Mouse (Mus musculus): ENCODE results near the gene Grcc10. TPM values are rescaled to one million over a fixed set of nuclear protein-coding genes. Genes with fewer than 3 reads are reported as not detected.

Grcc10 gene
- 100 to 1,000 TPM; 348 to 417 (median 368) TPM for total RNA-seq (2022)

GRCm38 (mm10) chr6:124740888-124741761 is at the start of gene Grcc10:
TSS of gene Grcc10 (minus strand) at chr6:124741374.
- peak; percentile 87 for DNase-seq

DNA sequence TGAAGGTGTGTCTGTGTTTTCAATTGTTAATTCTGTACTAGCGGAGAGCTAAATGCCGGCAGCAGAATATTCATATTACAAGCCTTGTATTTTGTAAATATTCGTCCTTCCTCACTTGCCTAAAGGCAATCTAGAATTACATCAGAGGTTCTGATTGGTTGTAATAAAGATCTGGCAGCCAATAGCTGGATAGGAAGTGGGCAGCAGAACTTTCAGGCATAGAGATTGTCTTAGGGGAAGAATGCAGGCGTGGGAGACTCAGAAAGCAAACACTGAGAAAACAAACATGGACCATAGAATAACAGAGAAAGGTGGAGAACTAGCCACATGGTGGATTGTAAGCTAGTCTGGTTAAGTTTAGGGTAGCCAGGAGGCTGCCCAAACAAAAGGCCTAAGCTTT is 48.9 kb upstream of the Grcc10 start:
- DNase-seq = no peak

GRCm38 (mm10) chr6:124789519-124789918 is 48.3 kb upstream of the Grcc10 start:
- DNase-seq = no peak

DNA sequence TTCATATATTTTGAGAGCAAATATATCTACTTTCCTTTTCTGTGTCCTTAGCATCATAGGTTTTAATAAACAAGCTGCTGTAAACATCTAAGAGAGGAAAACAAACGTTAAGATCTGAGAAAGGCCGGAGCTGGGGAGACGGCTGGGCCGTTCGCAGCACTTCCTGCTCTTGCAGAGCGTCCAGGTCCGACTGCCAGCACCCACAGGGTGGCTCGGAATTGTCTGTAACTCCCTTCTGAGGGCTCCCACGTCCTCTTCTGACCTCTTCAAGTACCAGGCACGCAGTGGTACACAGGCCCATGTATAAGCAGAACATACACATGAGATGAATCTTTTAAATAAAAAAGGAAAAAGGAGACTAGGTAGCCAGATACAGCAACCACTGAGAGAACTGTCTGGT is 46.5 kb upstream of the Grcc10 start:
- DNase-seq = no peak

- DNase-seq = no peak
Measured at GRCm38 (mm10) chr6:124786756-124787420, 45.7 kb upstream of the Grcc10 start.

- DNase-seq = no peak
Measured at GRCm38 (mm10) chr6:124782436-124782835, 41.3 kb upstream of the Grcc10 start.

- no peak for DNase-seq
Measured at GRCm38 (mm10) chr6:124780917-124781316, 39.7 kb upstream of the Grcc10 start.

- DNase-seq = no peak
Measured at GRCm38 (mm10) chr6:124779984-124780416, 38.8 kb upstream of the Grcc10 start.

DNA sequence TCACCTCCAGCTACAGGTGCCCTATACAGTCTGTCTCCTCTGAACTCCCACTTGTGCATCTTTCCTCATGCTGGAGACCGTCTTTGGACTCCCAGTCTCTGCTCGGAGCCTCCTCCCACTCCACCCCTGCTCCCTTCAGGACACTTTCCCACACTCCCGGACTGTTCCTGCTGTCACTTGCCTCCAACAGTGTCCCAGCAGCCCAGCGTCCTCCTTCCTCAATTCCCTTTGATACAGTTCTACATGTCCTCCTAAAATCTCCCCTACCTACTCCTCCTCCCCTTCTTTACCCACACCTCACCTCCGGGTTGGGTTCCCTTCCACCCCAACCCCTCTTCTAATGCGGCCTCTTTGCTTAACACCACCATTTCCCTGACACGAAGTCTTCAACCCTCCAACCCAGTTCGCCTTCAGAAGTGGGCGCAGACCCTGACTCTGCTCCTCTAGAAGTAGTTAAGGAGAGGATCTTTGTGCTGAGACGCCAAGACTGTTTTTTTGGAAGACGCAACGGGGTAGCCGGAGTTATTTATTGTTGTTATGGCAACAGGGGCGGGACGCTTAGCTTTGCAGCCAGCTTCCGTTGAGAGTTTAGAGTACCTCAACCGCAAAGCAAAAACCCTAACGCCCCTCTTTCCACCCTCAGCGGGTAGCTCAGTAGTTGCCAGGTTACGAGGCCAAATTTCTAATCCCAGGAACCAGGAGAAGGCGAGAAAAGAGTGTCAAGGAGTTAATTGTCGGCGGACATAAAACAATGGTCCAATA is 38.2 kb upstream of the Grcc10 start, which contains the start of gene Lrrc23:
Gene Lrrc23, minus strand, starts transcription at position 506 of the 762 bp plus-strand sequence.
- no peak for DNase-seq

DNA sequence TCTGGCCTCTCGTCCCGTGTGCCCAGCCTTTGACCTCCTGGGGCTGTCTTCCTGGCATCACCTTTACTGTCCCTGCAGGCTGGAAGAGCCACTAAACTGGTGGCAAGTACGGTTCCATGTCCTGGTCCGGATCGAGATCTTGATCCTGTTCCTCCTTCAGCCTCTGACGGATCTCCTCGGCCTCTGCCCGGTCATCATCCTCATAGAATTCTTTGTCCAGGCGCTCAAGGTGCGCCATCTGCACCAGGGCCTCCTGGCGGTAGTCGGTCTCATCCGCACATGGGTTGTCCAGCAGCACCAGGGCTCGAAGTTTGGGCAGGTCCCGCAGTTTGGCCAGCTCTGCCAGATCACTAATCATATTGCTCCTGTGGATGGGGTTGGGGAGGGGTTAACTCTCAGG is 29.3 kb upstream of the Grcc10 start:
- no peak for DNase-seq

GRCm38 (mm10) chr6:124770013-124770412 is 28.8 kb upstream of the Grcc10 start:
- no peak for DNase-seq

DNA sequence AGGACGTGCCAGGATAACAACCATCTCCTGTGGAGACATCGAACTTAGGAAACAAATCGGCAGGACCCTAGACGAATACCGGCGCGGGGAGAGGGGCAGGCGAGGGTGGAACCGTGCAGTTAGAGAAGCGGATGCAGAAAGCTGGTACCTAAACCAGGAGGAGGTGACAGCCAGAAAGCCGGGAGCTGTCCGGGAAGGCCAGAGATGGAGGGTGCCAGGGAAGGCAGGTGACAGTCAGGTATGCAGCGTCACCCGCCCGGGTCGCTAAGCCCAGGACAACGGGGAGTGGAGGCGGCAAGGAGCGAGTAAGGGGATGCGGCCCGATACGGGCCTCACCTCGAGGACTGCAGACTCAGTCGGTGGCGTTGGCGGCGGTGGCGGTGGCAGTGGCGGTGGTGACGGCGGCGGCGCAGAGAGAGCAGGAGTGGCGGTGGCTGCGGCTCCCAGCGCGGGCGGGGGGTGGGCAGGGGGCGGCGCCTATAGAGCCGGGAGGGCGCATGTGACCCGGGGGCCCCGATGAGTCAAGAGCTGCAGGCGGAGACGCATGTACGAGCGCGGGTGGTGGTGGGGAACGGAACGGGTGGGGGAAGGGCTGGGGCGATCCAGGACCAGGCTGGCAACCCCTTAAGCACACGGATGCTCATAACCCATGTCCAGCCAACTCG is 28.1 kb upstream of the Grcc10 start, which contains the start of gene Eno2:
Gene Eno2, minus strand, starts transcription at position 573 of the 665 bp plus-strand sequence.
- DNase-seq = no peak

DNA sequence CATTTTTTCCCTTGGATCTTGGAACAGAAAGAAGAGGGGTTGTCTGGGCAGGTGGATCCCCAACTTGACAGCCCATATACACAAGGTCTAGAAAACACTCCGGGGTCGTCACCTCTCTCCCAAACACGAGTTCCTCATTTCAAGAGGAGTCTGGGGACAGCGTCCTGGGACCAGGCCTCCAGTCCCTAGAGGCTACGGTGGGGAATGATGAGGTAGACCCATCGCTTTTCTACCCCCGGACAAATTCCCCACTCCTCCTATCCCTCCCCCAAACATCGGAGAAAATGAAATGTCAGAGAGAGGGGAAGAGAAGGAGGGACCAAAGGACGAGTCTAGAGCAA is 27.5 kb upstream of the Grcc10 start:
- no peak for DNase-seq

- no peak for DNase-seq
Measured at GRCm38 (mm10) chr6:124767920-124768703, 26.9 kb upstream of the Grcc10 start.

DNA sequence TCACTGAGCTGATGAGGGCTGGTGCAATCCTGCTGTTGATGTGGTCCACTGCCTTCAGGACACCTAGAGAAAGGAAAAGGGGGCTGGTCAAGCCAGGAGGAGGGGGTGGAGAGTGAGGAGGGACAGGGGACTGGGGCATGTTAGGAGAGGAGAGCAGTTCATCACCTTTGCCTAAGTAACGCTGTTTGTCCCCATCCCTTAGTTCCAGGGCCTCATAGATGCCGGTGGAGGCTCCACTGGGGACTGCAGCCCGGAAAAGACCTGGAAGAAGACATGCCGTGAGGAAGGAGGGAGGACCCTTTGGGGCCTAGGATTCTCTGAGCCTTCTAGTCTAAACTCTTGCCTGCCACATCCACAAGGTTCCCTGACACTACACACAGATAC is 26.4 kb upstream of the Grcc10 start:
- DNase-seq = no peak

DNA sequence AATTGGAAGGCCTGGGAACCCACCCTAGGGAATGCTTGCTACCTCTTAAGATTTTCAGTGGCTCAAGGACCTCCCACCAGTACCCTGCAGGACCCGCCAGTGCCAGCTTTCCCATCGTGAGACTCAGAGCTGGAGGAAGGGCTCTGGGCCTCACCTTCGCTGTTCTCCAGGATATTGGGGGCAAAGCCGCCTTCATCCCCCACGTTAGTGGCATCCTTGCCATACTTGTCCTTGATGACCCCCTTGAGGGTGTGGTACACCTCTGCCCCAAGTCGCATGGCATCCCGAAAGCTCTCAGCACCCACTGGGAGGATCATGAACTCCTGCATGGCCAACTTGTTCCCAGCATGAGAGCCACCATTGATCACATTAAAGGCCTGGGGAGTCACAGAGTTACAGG is 24.8 kb upstream of the Grcc10 start:
- no peak for DNase-seq

DNA sequence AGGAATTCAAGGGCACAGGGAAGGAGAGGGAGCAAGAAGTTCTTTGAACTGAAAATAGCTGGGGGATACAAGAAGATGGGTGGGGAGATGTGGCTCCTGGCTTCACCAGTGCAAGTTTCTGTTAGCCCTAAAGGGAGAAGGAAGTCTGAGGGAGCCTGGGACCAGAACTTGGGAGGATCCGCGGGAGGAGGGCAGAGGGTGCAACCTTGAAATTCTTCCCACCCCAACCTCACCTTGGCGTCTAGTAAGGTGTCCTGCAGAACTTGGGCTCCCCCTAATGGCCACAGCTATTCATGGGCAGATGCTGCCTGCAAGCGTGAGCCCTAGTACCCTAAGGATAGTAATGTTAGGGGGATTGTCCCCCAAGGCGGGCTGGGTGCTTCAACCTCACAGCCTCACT is 18.1 kb upstream of the Grcc10 start:
- DNase-seq = peak; percentile 76

GRCm38 (mm10) chr6:124758849-124759232 is 17.7 kb upstream of the Grcc10 start:
- no peak for DNase-seq

DNA sequence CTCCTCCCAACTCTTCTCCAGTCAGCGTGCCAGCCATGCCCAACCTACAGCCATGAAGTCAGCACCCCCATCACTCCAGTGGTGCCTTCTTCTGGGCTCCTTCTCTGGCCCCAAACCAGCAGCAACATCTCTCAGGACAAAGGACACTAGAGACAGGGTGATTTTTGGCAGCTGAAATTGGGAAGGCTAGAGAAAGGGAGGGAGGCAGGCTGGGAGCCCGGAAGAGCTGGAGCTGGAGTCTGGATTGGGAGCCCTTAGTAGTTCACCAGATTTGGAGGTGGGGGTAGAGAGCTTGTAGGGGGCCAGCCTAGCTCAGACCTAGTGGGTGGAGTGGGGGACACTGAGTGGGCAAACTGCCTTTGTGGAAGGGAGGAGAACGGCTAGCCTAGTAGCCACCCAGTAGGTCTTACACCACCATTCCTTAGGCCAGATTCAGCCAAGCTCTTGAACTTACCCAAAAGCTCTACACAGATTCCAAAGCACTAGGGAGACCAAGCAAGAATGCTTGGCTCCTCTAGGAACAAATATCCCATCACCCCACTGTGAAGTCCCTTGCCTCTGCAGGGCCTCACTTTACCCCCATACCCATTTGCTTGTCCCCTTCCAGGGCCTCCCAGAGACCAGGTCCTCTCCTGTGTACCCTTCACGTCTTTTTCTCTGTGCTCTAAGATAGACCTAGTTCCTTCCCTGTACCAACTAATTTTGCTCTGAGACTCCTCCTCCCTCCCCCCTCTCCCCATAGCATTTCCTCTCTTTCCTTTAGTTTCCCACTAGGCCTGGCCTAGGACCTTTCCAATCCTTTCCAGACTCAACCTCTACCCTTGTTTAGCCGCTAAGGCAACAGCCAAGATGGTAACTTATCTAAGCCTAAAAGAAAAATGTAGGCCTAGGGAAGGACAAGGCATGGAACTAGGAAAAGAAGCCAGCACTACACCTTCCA is 17.0 kb upstream of the Grcc10 start:
- peak; percentile 52 for DNase-seq

- DNase-seq = no peak
Measured at GRCm38 (mm10) chr6:124757351-124757880, 16.2 kb upstream of the Grcc10 start.
